Mouse (Mus musculus) lung, postnatal 0 days (tissue): Measurements from ENCODE around the gene Ssbp4. TPM values are rescaled to one million over a fixed set of nuclear protein-coding genes. Genes with fewer than 3 reads are reported as not detected.
A peak's percentile ranks its signal among the peaks of the same experiment; 100 is the strongest.

ENCODE experiments used
- ATAC-seq: fragments of 200-750 bp; cut with Nextera tagmentation; 2 replicates; pipeline ENCODE4 v1.8.0; 2017; ENCODE audit warnings: moderate library complexity
- DNase-seq: peaks from one replicate; pipeline ENCODE4 v3.0.0-alpha.2; 2016; ENCODE audit warnings: low spot score
- H3K27ac ChIP-seq: fragments of 300-500 bp; sonication (generic); 2 replicates; pipeline ENCODE4 v1.5.1; 2014; ENCODE audit warnings: antibody characterized with exemption, mild to moderate bottlenecking, low read length, mixed read lengths
- H3K27me3 ChIP-seq: fragments of 300-500 bp; sonication (generic); replicated peaks from 2 replicates; pipeline ENCODE4 v1.6.1; 2014; ENCODE audit warnings: low read length, mixed read lengths; ENCODE audit not compliant: insufficient read depth
- H3K36me3 ChIP-seq: fragments of 300-500 bp; sonication (generic); 2 replicates; pipeline ENCODE4 v1.6.1; 2014; ENCODE audit warnings: low read length, mixed read lengths; ENCODE audit not compliant: insufficient read depth
- H3K4me1 ChIP-seq: fragments of 300-500 bp; sonication (generic); 2 replicates; pipeline ENCODE4 v1.6.1; 2014; ENCODE audit warnings: antibody characterized with exemption, low read depth, low read length, mixed read lengths; ENCODE audit not compliant: insufficient read depth
- H3K4me2 ChIP-seq: fragments of 300-500 bp; sonication (generic); replicated peaks from 2 replicates; pipeline ENCODE4 v1.6.1; 2014; ENCODE audit warnings: low read depth, mild to moderate bottlenecking, low read length, moderate library complexity, mixed read lengths
- H3K4me3 ChIP-seq: fragments of 300-500 bp; sonication (generic); 2 replicates; pipeline ENCODE4 v1.5.1; 2014; ENCODE audit warnings: low read depth, low read length
- H3K9ac ChIP-seq: fragments of 300-500 bp; sonication (generic); replicated peaks from 2 replicates; pipeline ENCODE4 v1.6.1; 2014; ENCODE audit warnings: low read depth, mild to moderate bottlenecking
- H3K9me3 ChIP-seq: fragments of 300-500 bp; sonication (generic); 2 replicates; pipeline ENCODE4 v1.6.1; 2016; ENCODE audit warnings: low read length, mixed read lengths
- CTCF ChIP-seq: IDR thresholded peaks from 2 replicates; pipeline ENCODE4 v1.5.1; 2016; ENCODE audit warnings: antibody characterized with exemption, mild to moderate bottlenecking
- EP300 ChIP-seq: IDR thresholded peaks from 2 replicates; pipeline ENCODE4 v1.6.1; 2016; ENCODE audit warnings: antibody characterized with exemption, mild to moderate bottlenecking, control low read depth
- WGBS: fragments of 180-500 bp; shearing (Covaris S2); extraction: QIAGEN DNeasy Blood & Tissue Kit; methylation state at CpG from one replicate; pipeline ENCODE4 v1.1.7; 2014; 5-methylcytosine and 5-hydroxymethylcytosine counted together
- polyA plus RNA-seq: library from polyadenylated mRNA; unstranded; fragments of >200 nt; fragmentation: Nextera tagmentation; extraction: Ambion mirVana; gene quantifications from 2 replicates; pipeline ENCODE4 v1.2.1, GENCODE M21; 2015

The Ssbp4 gene
- polyA plus RNA-seq, 1 experiment from 2014 or later, result 125 TPM

- no peak overlapping the region for H3K27ac ChIP-seq
- no peak for DNase-seq
- H3K4me2 ChIP-seq, result no peak overlapping the region
- no peak overlapping the region for H3K9ac ChIP-seq
- no peak for TF ChIP-seq EP300
- TF ChIP-seq CTCF, result no peak
- H3K9me3 ChIP-seq, result no peaks in the 10 kb centered on the region
- no peaks in the 10 kb centered on the region for H3K27me3 ChIP-seq
- 56% methylated on average over 7 of the region's 8 CpGs for WGBS
- H3K4me1 ChIP-seq, result no peaks in the 10 kb centered on the region
- no peak overlapping the region for H3K4me3 ChIP-seq
- no peak for ATAC-seq
- H3K36me3 ChIP-seq, result no peaks in the 10 kb centered on the region
Observed at GRCm38 (mm10) chr8:70636838-70637237, 28.2 kb upstream of the Ssbp4 start.

GRCm38 (mm10) chr8:70635527-70635926 lies 26.9 kb upstream of the Ssbp4 start:
- no peak overlapping the region for H3K4me2 ChIP-seq
- ATAC-seq (no peak), DNase-seq (peak; percentile 3)
- H3K9me3 ChIP-seq, result no peaks in the 10 kb centered on the region
- H3K27me3 ChIP-seq, result no peaks in the 10 kb centered on the region
- H3K4me3 ChIP-seq, result no peak overlapping the region
- H3K4me1 ChIP-seq, result peaks cover 6% of the 10 kb centered on the region; the same call in 1 of the 2 replicates
- H3K9ac ChIP-seq, result no peak overlapping the region
- no peaks in the 10 kb centered on the region for H3K36me3 ChIP-seq
- TF ChIP-seq CTCF, result no peak
- TF ChIP-seq EP300, result no peak
- no peak overlapping the region for H3K27ac ChIP-seq
- WGBS, result 83% methylated on average over 6 of the region's 6 CpGs

- Histone ChIP-seq H3K9me3 (no peaks in the 10 kb centered on the region), H3K36me3 (no peaks in the 10 kb centered on the region), H3K4me1 (peaks cover 11% of the 10 kb centered on the region; the same call in 1 of the 2 replicates), H3K27ac (no peak overlapping the region), H3K4me3 (no peak overlapping the region), H3K27me3 (no peaks in the 10 kb centered on the region), H3K9ac (no peak overlapping the region), H3K4me2 (no peak overlapping the region)
- DNase-seq, result peak; percentile 67
- TF ChIP-seq CTCF (no peak), EP300 (peak; percentile 79; the same call in 1 of the 2 replicates)
- peak; percentile 39 for ATAC-seq
- 24% methylated on average over 6 of the region's 6 CpGs for whole genome bisulfite sequencing
Observed at GRCm38 (mm10) chr8:70634066-70634465, 25.4 kb upstream of the Ssbp4 start.

GRCm38 (mm10) chr8:70632346-70632892 lies 23.7 kb upstream of the Ssbp4 start, which contains the start of gene Gdf15:
Gdf15 (minus strand) TSS chr8:70632456.
- H3K27me3 ChIP-seq, result no peaks in the 10 kb centered on the region
- peaks cover 11% of the 10 kb centered on the region; the same call in 1 of the 2 replicates for H3K4me1 ChIP-seq
- H3K9me3 ChIP-seq, result no peaks in the 10 kb centered on the region
- no peak within 1 kb of the TSS for H3K9ac ChIP-seq
- no peaks in the 10 kb centered on the region for H3K36me3 ChIP-seq
- 0 out of 2 replicates have a peak within 1 kb of the TSS, but pooled peaks have one; percentile 11 for H3K4me2 ChIP-seq
- ATAC-seq (no peak), DNase-seq (peak; percentile 4)
- no peak within 1 kb of the TSS for H3K27ac ChIP-seq
- no peak for TF ChIP-seq EP300
- no peak for TF ChIP-seq CTCF
- WGBS, result 78% methylated on average over 6 of the region's 6 CpGs
- H3K4me3 ChIP-seq, result no peak within 1 kb of the TSS

- WGBS, result 15% methylated on average over 24 of the region's 24 CpGs
- no peaks in the 10 kb centered on the region for H3K9me3 ChIP-seq
- DNase-seq, result peak; percentile 55
- H3K27me3 ChIP-seq, result no peaks in the 10 kb centered on the region
- peaks cover 11% of the 10 kb centered on the region; the same call in 1 of the 2 replicates for H3K4me1 ChIP-seq
- no peak overlapping the region for H3K27ac ChIP-seq
- no peak overlapping the region for H3K4me3 ChIP-seq
- H3K36me3 ChIP-seq, result no peaks in the 10 kb centered on the region
- 0 out of 2 replicates have a peak overlapping the region, but pooled peaks have one; percentile 11 for H3K4me2 ChIP-seq
- no peak for ATAC-seq
- TF ChIP-seq EP300, result no peak
- no peak for TF ChIP-seq CTCF
- no peak overlapping the region for H3K9ac ChIP-seq
Observed at GRCm38 (mm10) chr8:70631436-70631835, 22.8 kb upstream of the Ssbp4 start.

GRCm38 (mm10) chr8:70630532-70631381 lies 22.1 kb upstream of the Ssbp4 start:
- Histone ChIP-seq H3K4me2 (peak overlapping the region; percentile 60; the same call in 1 of the 2 replicates), H3K9ac (no peak overlapping the region), H3K9me3 (no peaks in the 10 kb centered on the region), H3K4me3 (no peak overlapping the region), H3K36me3 (no peaks in the 10 kb centered on the region), H3K27me3 (no peaks in the 10 kb centered on the region), H3K4me1 (peaks cover 11% of the 10 kb centered on the region; the same call in 1 of the 2 replicates), H3K27ac (no peak overlapping the region)
- peak; percentile 84 for DNase-seq
- ATAC-seq, result peak; percentile 59
- 14% methylated on average over 22 of the region's 22 CpGs for WGBS
- TF ChIP-seq EP300 (no peak), CTCF (no peak)
